8 mouse cellular contexts compared by ENCODE assay signal in genomic region chr19:53039090-53039489, GRCm38 (mm10). TPM values are rescaled to one million over a fixed set of nuclear protein-coding genes. Genes with fewer than 3 reads are reported as not detected.
A peak's percentile ranks its signal among the peaks of the same experiment; 100 is the strongest.
DNase-seq lines count a peak whose midpoint lies in the region; TF ChIP-seq lines count a peak whose summit lies in the region.

No protein-coding gene starts in this region.

- 33% methylated on average over 11 of the region's 11 CpGs for WGBS in embryonic facial prominence, embryonic 10.5 days
- WGBS in midbrain, embryonic 10.5 days: 28% methylated on average over 11 of the region's 11 CpGs

- H3K36me3 ChIP-seq in embryonic facial prominence, embryonic 10.5 days (replicated peaks): peaks cover 6% of the 10 kb centered on the region
- H3K36me3 ChIP-seq in midbrain, embryonic 10.5 days: 0 out of 2 replicates have a peak, but pooled peaks cover 3% of the 10 kb centered on the region

- intact Hi-C loops in gastrocnemius, adult 2 months (cut with DNase I): loop anchor here (2.0 to 10.0 kb wide), 2 partner anchors 104 to 176 kb away; no protein-coding TSS in a partner anchor

- no peaks in the 10 kb centered on the region for H3K9me3 ChIP-seq in embryonic facial prominence, embryonic 10.5 days
- H3K9me3 ChIP-seq in midbrain, embryonic 10.5 days (replicated peaks): no peaks in the 10 kb centered on the region

- TF ChIP-seq CTCF in gastrocnemius, adult 2 months (IDR thresholded peaks at IDR 0.05): no peak

- H3K4me1 ChIP-seq in embryonic facial prominence, embryonic 10.5 days: peaks cover 28% of the 10 kb centered on the region
- H3K4me1 ChIP-seq in midbrain, embryonic 10.5 days: peaks cover 19% of the 10 kb centered on the region

- peak overlapping the region; percentile 95 for H3K27ac ChIP-seq in gastrocnemius, adult 2 months
- peak overlapping the region; percentile 94 for H3K27ac ChIP-seq in embryonic facial prominence, embryonic 10.5 days (replicated peaks)
- peak overlapping the region; percentile 95 for H3K27ac ChIP-seq in midbrain, embryonic 10.5 days (replicated peaks)

- H3K4me3 ChIP-seq in gastrocnemius, adult 2 months: peak overlapping the region; percentile 91
- H3K4me3 ChIP-seq in embryonic facial prominence, embryonic 10.5 days: peak overlapping the region; percentile 98
- H3K4me3 ChIP-seq in midbrain, embryonic 10.5 days: peak overlapping the region; percentile 94

- no peaks in the 10 kb centered on the region for H3K27me3 ChIP-seq in embryonic facial prominence, embryonic 10.5 days (replicated peaks; ENCODE audit: low read depth, poor library complexity, severe bottlenecking)
- 0 out of 2 replicates have a peak, but pooled peaks cover 2% of the 10 kb centered on the region for H3K27me3 ChIP-seq in midbrain, embryonic 10.5 days (ENCODE audit: low read depth, poor library complexity, severe bottlenecking)

- DNase-seq in gastrocnemius, adult 2 months: no peak
- DNase-seq in gastrocnemius, adult 18-20 months (ENCODE audit: low spot score): no peak
- peak; percentile 69 for DNase-seq in CD4-positive, CD25-positive, alpha-beta regulatory T cell, adult 2 months (ENCODE audit: low read depth, low spot score)
- DNase-seq in embryonic facial prominence, embryonic 10.5 days (ENCODE audit: low spot score): no peak
- peak; percentile 71 for DNase-seq in induced T-regulatory cell, adult 2 months (ENCODE audit: low read depth)
- DNase-seq in midbrain, embryonic 10.5 days (ENCODE audit: low spot score): peak; percentile 27
- DNase-seq in spleen, postnatal 14 days (ENCODE audit: low spot score in 2 of 2): no peak
- no peak for DNase-seq in adipocyte (ENCODE audit: low spot score)

RNA-seq across cellular contexts. Expression of gene Xpnpep1, which starts 0.9 kb away (rescaled TPM):
- 10 to 100 TPM; 41.9 to 48.9 TPM for total RNA-seq in gastrocnemius, adult 2 months (2021)
- 10 to 100 TPM; 34.3 to 40.9 TPM for total RNA-seq in gastrocnemius, adult 18-20 months (2021)
- 158 and 159 TPM in 2 replicates for polyA plus RNA-seq in embryonic facial prominence, embryonic 10.5 days (2016; fragmentation: Nextera tagmentation; extraction: Ambion mirVana)
- polyA plus RNA-seq in midbrain, embryonic 10.5 days (2016; fragmentation: Nextera tagmentation; extraction: Ambion mirVana): 147 and 150 TPM in 2 replicates

Comparison
In these comparisons a context has a peak if more than half of its experiments do, and no peak if none do; other contexts are left out.
1. DNase-seq: peak in CD4-positive, CD25-positive, alpha-beta regulatory T cell, adult 2 months (single experiment), induced T-regulatory cell, adult 2 months (single experiment) and midbrain, embryonic 10.5 days (single experiment); none in gastrocnemius, adult 2 months (single experiment), gastrocnemius, adult 18-20 months (single experiment), embryonic facial prominence, embryonic 10.5 days (single experiment), spleen, postnatal 14 days (0 of 2) and adipocyte (single experiment).
2. Peak in every context shown above with its lines, with median percentiles within 50 percentile points of each other: H3K27ac ChIP-seq and H3K4me3 ChIP-seq.